Mouse (Mus musculus) ES-CJ7 (cell line): Measurements from ENCODE around the gene Sesn1.

Experiments
- DNase-seq: peaks from one replicate; pipeline ENCODE4 v3.0.0; 2011; ENCODE audit warnings: low read depth, low spot score

Gene Sesn1

GRCm38 (mm10) chr10:41809771-41810563, at the start of gene Sesn1, which contains the start of gene Cep57l1:
Sesn1 (plus strand) TSS chr10:41809935.
Cep57l1 (minus strand) TSS chr10:41809871.
- peak; percentile 96 for DNase-seq

GRCm38 (mm10) chr10:41760866-41761265, 48.9 kb upstream of the Sesn1 start:
- DNase-seq, result no peak

GRCm38 (mm10) chr10:41763741-41764385, 45.9 kb upstream of the Sesn1 start:
- DNase-seq, result peak; percentile 70

- DNase-seq, result no peak
Observed at GRCm38 (mm10) chr10:41765586-41765985, 44.1 kb upstream of the Sesn1 start.

GRCm38 (mm10) chr10:41766280-41766679, 43.5 kb upstream of the Sesn1 start:
- no peak for DNase-seq

- DNase-seq, result no peak
Observed at GRCm38 (mm10) chr10:41767254-41767653, 42.5 kb upstream of the Sesn1 start.

GRCm38 (mm10) chr10:41792375-41792774, 17.4 kb upstream of the Sesn1 start:
- peak; percentile 98 for DNase-seq

GRCm38 (mm10) chr10:41797253-41797652, 12.5 kb upstream of the Sesn1 start:
- no peak for DNase-seq

GRCm38 (mm10) chr10:41803467-41803866, 6.3 kb upstream of the Sesn1 start:
- no peak for DNase-seq

GRCm38 (mm10) chr10:41804711-41805110, 5.0 kb upstream of the Sesn1 start:
- DNase-seq, result no peak

- peak; percentile 81 for DNase-seq
Observed at GRCm38 (mm10) chr10:41805729-41806355, 3.9 kb upstream of the Sesn1 start.

GRCm38 (mm10) chr10:41809080-41809770, 510 bp upstream of the Sesn1 start:
- DNase-seq, result peak; percentile 96

GRCm38 (mm10) chr10:41810564-41811455, 1.1 kb downstream of the Sesn1 start:
- DNase-seq, result no peak

GRCm38 (mm10) chr10:41812566-41812965, 2.8 kb downstream of the Sesn1 start:
- no peak for DNase-seq

GRCm38 (mm10) chr10:41814305-41814853, 4.6 kb downstream of the Sesn1 start:
- no peak for DNase-seq

GRCm38 (mm10) chr10:41816516-41816915, 6.8 kb downstream of the Sesn1 start:
- DNase-seq, result peak; percentile 62

GRCm38 (mm10) chr10:41818036-41818732, 8.4 kb downstream of the Sesn1 start:
- DNase-seq, result no peak

- peak; percentile 63 for DNase-seq
Observed at GRCm38 (mm10) chr10:41818733-41819070, 9.0 kb downstream of the Sesn1 start.

- no peak for DNase-seq
Observed at GRCm38 (mm10) chr10:41819307-41819706, 9.6 kb downstream of the Sesn1 start.

- DNase-seq, result no peak
Observed at GRCm38 (mm10) chr10:41820401-41820800, 10.7 kb downstream of the Sesn1 start.
